ENCODE assay signal across 8 mouse cellular contexts in genomic region chr15:9748359-9749102, GRCm38 (mm10). TPM values are rescaled to one million over a fixed set of nuclear protein-coding genes. Genes with fewer than 3 reads are reported as not detected.
DNase-seq lines count a peak whose midpoint lies in the region; ATAC-seq lines count a peak whose summit lies in the region.

Gene Spef2 (minus strand): TSS chr15:9748868.

- H3K27me3 ChIP-seq in embryonic facial prominence, embryonic 12.5 days = no peaks in the 10 kb centered on the region
- no peaks in the 10 kb centered on the region for H3K27me3 ChIP-seq in heart, embryonic 10.5 days (ENCODE audit: insufficient read depth, poor library complexity, severe bottlenecking)
- H3K27me3 ChIP-seq in limb, embryonic 12.5 days = no peaks in the 10 kb centered on the region
- no peaks in the 10 kb centered on the region for H3K27me3 ChIP-seq in midbrain, embryonic 13.5 days

- no peak within 1 kb of the TSS for H3K9ac ChIP-seq in embryonic facial prominence, embryonic 12.5 days
- H3K9ac ChIP-seq in limb, embryonic 12.5 days (replicated peaks) = no peak within 1 kb of the TSS
- no peak within 1 kb of the TSS for H3K9ac ChIP-seq in midbrain, embryonic 13.5 days (replicated peaks)

- H3K27ac ChIP-seq in embryonic facial prominence, embryonic 12.5 days = no peak within 1 kb of the TSS
- H3K27ac ChIP-seq in heart, embryonic 10.5 days = no peak within 1 kb of the TSS
- no peak within 1 kb of the TSS for H3K27ac ChIP-seq in limb, embryonic 12.5 days
- no peak within 1 kb of the TSS for H3K27ac ChIP-seq in midbrain, embryonic 13.5 days

- peak; percentile 15 to 20 for DNase-seq in urinary bladder, adult 18-20 months (ENCODE audit: low spot score in 2 of 2)
- no peak for DNase-seq in urinary bladder, postnatal 10 days (ENCODE audit: low spot score)
- DNase-seq in heart, embryonic 10.5 days (ENCODE audit: low spot score) = peak; percentile 85
- peak; percentile 68 for DNase-seq in kidney, adult 9 months
- DNase-seq in spleen, adult 18-20 months = peak; percentile 61 to 66

- 21% methylated on average over 16 of the region's 16 CpGs for WGBS in embryonic facial prominence, embryonic 12.5 days
- WGBS in heart, embryonic 10.5 days = 29% methylated on average over 16 of the region's 16 CpGs
- WGBS in limb, embryonic 12.5 days = 28% methylated on average over 16 of the region's 16 CpGs
- WGBS in midbrain, embryonic 13.5 days = 32% methylated on average over 15 of the region's 16 CpGs

- peak; percentile 93 for ATAC-seq in embryonic facial prominence, embryonic 12.5 days (ENCODE audit: insufficient number of reproducible peaks, insufficient read depth, low FRiP score, low TSS enrichment)
- peak; percentile 88 for ATAC-seq in limb, embryonic 12.5 days (ENCODE audit: insufficient number of reproducible peaks, insufficient read depth, low FRiP score, low TSS enrichment, low read depth)
- ATAC-seq in midbrain, embryonic 13.5 days = peak; percentile 97

- peak within 1 kb of the TSS; percentile 28 for H3K4me3 ChIP-seq in embryonic facial prominence, embryonic 12.5 days
- H3K4me3 ChIP-seq in heart, embryonic 10.5 days = peak within 1 kb of the TSS; percentile 41
- H3K4me3 ChIP-seq in limb, embryonic 12.5 days (replicated peaks) = peak within 1 kb of the TSS; percentile 30
- peak within 1 kb of the TSS; percentile 25 for H3K4me3 ChIP-seq in midbrain, embryonic 13.5 days (replicated peaks)

- no peaks in the 10 kb centered on the region for H3K4me1 ChIP-seq in embryonic facial prominence, embryonic 12.5 days
- H3K4me1 ChIP-seq in heart, embryonic 10.5 days = no peaks in the 10 kb centered on the region
- no peaks in the 10 kb centered on the region for H3K4me1 ChIP-seq in limb, embryonic 12.5 days (replicated peaks)
- H3K4me1 ChIP-seq in midbrain, embryonic 13.5 days (replicated peaks) = no peaks in the 10 kb centered on the region

- H3K4me2 ChIP-seq in embryonic facial prominence, embryonic 12.5 days (replicated peaks) = peak within 1 kb of the TSS; percentile 48
- H3K4me2 ChIP-seq in limb, embryonic 12.5 days = peak within 1 kb of the TSS; percentile 48
- peak within 1 kb of the TSS; percentile 41 for H3K4me2 ChIP-seq in midbrain, embryonic 13.5 days (replicated peaks)

- H3K36me3 ChIP-seq in embryonic facial prominence, embryonic 12.5 days = no peaks in the 10 kb centered on the region
- no peaks in the 10 kb centered on the region for H3K36me3 ChIP-seq in heart, embryonic 10.5 days
- H3K36me3 ChIP-seq in limb, embryonic 12.5 days = no peaks in the 10 kb centered on the region
- no peaks in the 10 kb centered on the region for H3K36me3 ChIP-seq in midbrain, embryonic 13.5 days

- no peaks in the 10 kb centered on the region for H3K9me3 ChIP-seq in embryonic facial prominence, embryonic 12.5 days
- no peaks in the 10 kb centered on the region for H3K9me3 ChIP-seq in heart, embryonic 10.5 days
- H3K9me3 ChIP-seq in limb, embryonic 12.5 days = no peaks in the 10 kb centered on the region
- H3K9me3 ChIP-seq in midbrain, embryonic 13.5 days = no peaks in the 10 kb centered on the region

RNA-seq across cellular contexts. Expression of gene Spef2, which starts in this region (rescaled TPM):
- 0.47 and 0.58 TPM in 2 replicates for polyA plus RNA-seq in embryonic facial prominence, embryonic 12.5 days (2016; fragmentation: Nextera tagmentation; extraction: Ambion mirVana)
- 0.25 and 0.33 TPM in 2 replicates for polyA plus RNA-seq in heart, embryonic 10.5 days (2016; fragmentation: Nextera tagmentation; extraction: Ambion mirVana)
- 0.24 and 0.38 TPM in 2 replicates for polyA plus RNA-seq in limb, embryonic 12.5 days (2016; fragmentation: Nextera tagmentation; extraction: Ambion mirVana)
- polyA plus RNA-seq in midbrain, embryonic 13.5 days (2015; fragmentation: Nextera tagmentation; extraction: Ambion mirVana) = 0.79 and 1.0 TPM in 2 replicates

Comparison
In these comparisons a context has a peak if more than half of its experiments do, and no peak if none do; other contexts are left out.
1. Peak in ATAC-seq, H3K4me3 ChIP-seq and H3K4me2 ChIP-seq in embryonic facial prominence, embryonic 12.5 days; RNA of the gene not detected or under 1 TPM.
2. Peak in DNase-seq and H3K4me3 ChIP-seq in heart, embryonic 10.5 days; RNA of the gene not detected or under 1 TPM.
3. Peak in ATAC-seq, H3K4me3 ChIP-seq and H3K4me2 ChIP-seq in limb, embryonic 12.5 days; RNA of the gene not detected or under 1 TPM.